Mouse (Mus musculus) urinary bladder, postnatal 10 days (tissue): Measurements from ENCODE around the gene Pnpo.

Experiments
- DNase-seq: peaks from one replicate; pipeline ENCODE4 v3.0.0; 2022; ENCODE audit warnings: low spot score

The Pnpo gene

DNA sequence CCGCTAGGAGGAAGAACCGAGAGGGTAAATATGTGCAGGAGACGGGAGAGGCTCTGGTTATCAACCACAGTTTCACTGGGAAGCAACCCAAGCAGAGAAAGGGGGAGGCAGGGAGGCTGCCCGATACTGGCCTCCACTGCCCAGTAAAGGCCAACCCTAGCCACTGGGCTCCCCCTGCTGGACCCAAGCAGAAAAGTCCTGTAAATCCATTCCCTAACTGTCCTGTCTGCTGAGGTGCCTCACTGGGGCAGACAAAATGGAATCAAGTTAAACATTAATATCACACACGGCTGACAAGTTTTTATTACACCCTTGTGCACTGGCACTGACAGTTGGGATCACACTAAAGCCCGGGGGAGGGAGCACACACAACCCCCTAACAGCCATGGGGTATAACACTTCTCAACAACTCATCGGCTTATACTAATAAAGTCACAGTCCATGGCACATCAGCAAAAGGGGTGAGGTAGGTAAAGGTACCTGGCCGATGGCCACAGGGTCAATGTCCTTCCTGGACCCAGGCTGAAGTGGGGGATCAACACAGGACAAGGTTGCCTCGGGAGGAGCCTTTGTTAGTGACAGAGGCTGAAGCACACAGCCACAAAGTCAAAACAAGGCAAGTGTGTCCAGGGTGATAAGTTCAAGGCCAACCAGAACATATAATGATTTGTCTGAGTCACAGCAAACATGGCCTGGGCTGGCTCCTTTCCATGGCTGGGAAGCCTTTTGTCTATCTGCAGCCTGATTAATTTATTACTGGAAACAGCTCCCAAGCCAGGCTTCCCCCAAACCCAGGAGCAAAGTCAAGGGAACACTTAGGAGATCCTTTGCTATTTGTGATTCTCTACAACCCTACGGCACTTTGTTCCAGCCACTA is 6.0 kb downstream of the Pnpo start:
- no peak for DNase-seq

DNA sequence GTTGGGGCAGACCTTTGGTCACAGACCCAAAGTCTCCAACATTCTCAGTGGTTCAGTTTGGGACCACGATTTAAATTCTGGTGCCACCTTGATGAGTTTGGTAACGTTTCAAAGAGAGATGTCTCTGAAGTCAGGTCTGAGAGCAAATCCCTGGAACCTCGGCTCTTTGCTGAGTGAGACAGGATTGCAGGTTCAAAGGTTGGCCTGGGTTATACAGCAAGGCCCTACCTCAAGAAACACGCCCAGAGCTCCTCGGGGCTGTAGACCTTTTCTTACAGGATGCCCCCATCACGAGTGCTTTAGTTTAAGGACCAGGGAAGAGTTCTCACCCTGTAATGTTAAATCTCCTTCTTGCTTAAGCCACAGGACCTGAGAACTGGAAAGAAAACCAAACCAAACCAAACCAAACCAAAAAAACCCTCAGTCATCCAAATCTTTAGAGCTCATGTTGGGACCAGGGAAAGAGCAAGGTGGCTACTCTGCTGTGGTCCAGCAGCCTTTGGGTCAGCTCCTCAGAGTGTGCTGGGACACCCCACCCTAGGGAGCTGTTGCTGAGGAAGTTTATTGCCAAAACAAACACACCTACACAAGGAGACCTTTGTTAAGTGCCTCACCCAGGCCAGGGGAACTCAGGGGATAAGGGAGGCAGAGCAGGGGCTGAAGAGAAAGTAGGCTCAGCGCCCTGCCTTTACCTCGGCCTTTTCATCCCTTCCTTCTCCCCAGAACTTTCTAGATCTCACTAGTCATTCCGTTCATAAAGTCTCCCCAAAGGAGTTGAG is 7.7 kb downstream of the Pnpo start:
- no peak for DNase-seq

DNA sequence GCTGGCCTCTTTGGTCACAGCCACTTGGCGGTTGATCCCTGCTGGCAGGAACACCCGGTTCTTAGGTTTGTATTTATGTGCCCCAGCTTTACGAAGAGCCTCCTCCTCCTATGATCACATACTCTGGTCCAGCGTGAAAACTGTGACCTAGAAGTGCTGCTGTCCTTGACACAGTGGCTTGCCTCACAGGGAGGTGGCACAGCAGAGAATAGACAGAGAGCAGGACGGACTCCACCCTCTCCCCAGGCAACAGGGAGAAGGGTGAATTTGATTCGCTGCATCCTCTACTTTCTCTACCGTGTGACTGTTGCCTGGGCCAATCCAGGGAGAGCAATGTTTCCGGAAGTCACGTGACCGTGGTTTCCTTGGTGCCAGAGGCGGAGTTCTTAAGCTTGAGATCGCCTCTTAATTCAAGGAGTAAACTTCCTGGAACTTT is 8.8 kb downstream of the Pnpo start:
- no peak for DNase-seq

DNA sequence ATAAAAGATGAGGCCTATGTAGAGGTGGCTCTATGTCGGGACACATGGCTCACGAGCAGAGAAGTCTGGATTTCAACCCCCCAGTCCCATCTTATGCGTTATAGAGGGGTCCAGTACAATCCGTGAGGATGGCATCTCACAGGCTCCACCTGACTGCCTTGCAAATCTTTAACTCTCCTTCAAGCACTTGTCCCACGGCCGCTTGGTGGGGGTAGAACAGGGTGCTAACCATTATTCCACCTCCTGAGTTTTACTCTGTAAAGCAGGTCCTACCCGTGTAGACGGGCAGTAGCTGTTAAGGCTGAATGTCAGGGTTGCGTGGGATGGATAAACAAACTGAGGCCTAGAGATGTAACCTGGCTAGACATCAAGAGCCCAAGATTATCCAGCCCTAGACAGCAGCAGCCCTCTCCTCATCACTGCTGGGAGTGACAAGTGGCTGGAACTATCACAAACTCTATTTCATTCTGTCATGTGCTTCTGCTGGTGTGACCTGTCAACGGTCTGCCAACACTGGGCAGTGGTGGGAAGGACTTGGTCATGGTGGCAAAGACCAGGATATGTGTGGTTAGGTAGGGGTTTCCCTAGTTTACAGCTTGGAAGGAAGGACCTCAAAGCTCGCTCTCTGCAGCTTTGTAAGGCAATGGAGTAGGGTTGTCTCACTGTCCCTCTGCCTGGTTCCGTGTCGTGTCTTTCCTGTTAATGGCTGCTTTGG is 10.1 kb downstream of the Pnpo start:
- DNase-seq, result no peak

DNA sequence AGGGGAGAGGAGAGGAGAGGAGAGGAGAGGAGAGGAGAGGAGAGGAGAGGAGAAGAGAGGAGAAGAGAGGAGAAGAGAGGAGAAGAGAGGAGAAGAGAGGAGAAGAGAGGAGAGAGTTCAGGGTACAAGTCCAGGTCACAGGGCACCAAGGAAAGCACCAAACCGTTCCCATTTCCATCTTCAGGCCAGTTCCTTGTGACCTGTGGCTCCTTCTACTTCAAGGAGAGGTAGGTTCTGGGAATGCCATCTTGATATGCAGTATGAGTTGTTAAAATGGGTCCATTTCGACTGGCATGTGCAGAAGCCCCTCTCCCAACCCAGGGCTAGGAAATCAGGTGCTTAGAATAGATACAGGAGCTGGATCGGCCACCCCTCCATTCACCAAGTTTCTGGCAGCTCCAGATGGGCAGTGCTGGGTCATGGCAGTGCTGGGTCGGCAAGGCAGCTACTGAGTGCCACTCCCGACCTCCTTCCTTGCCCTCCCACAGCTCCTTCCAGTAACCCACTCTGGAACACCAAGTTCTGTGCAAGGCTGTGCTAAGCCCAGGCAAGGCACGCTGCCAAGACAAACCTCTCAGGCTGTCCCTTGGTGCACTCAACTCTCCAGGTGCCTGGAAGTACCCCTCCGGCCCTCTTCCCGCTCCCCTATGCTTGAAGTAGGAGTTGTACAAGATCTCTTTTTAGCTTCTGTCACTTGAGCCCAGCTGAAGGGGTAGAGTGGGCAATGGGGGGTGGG is 12.3 kb downstream of the Pnpo start:
- no peak for DNase-seq

DNA sequence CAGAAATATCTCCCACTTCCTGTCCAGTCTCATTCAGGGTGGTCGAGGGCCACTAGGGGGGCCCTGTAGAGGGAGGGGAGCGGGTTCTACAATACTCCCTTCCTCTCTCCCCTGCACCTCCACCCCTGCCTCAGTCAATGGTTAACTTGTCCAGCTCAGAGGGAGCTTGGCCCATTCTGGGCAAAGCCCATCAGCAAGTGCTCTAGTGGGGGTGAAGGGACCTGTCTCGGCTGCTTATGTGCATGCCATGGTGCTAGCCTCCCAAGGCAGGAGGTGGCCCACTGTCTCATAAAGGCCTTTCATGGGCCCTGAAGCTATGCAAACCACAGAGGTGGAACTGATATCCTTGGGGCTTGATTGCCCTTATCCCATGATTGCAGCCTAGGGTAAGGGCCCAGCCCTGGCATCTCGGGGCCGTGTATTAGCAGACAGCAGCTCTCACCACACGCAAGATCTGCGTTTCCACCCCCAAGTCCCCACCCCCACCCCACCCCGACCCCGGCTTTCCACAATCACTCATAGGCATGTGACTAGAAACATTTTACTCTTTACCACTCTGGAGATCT is 13.9 kb downstream of the Pnpo start:
- no peak for DNase-seq

DNA sequence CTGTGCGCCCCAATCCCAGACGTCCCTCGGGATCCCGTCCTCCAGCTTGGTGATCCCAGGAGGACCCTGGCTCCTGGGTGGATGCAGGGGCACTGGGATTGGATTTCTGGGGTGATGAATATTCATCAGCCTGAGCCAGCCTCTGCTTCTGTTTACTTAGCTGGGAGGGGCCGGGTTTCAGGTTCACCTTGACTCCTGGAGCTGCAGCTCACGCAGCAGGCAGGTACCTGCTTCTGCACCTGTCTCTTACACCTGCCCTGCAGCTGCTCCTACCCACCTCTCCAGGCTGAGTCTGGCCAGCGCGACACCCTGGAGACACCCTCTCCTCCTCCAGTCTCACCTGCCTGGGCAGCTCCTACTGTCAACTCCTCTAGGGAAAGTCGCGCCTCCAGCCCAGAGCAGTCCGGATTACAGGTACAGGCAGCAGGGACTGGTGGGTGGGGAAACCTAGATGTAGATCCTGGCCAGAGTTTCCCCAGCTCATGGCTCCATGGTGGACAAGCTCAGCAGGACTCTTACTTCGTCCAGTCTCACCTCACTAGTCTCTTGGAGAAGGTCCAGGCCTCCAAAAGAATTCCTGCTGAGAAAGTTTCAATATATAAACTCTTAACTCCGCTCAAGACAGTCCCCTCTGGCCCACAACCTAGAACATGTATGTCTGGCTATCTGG is 14.6 kb downstream of the Pnpo start:
- no peak for DNase-seq

DNA sequence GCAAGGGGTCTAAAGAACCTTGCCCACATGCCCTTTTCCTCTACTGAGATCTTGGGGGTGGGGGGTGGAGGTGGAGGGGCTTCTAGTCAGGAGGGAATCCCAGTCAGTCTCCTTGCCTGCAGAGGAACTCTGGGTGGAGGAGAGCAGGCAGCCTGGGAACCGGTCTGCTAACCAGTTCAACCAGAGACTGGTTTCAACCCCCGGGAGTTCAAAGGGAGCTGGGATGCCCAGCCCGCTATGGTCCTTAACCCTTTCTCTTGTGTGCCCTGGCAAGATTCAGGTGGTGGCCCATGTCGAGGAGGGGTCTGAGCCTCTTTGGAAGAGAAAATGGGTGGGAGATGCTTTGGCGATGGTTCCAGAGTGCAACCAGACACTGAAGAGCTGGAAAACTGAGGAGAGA is 15.1 kb downstream of the Pnpo start:
- DNase-seq, result no peak

DNA sequence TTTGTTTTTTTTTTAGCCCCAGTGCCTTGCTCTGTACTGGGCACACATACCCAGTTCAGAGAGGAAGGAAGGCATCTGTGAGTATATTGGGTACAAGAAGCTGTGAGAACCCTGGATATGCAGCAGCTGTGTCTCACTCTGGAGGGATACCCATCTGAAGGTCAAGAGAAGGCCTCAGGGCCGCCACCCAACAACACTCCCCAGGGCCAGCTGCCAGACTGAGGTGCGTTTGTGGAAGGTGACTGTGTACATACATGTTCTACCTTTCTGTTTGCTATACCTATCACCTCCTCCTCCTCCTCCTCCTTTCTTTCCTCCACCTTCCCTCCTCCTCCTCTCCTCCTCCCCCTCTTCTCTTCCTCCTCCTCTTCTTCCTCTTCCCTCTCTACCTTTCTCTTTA is 15.7 kb downstream of the Pnpo start, which contains the start of gene Prr15l:
Gene Prr15l (plus strand): TSS at position 17 of the 400 bp plus-strand sequence.
- no peak for DNase-seq

DNA sequence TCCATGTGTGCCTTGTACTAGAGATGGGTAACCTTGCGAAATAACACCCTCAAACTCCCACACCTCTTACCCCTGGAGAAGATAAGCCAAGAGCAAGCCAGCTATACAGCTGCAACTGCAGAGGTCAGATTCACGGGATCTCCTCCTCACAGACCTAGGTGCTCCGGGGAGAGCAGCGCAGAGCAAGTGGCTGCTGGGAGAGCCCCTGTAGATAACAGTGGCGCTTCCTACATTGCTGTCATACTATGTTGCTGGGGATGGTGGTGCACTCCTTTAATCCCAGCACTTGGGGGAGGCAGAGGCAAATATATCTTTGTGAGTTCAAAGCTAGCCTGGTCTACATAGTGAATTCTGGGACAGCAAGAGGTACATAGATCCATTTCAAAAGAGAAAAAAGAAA is 17.2 kb downstream of the Pnpo start:
- no peak for DNase-seq

DNA sequence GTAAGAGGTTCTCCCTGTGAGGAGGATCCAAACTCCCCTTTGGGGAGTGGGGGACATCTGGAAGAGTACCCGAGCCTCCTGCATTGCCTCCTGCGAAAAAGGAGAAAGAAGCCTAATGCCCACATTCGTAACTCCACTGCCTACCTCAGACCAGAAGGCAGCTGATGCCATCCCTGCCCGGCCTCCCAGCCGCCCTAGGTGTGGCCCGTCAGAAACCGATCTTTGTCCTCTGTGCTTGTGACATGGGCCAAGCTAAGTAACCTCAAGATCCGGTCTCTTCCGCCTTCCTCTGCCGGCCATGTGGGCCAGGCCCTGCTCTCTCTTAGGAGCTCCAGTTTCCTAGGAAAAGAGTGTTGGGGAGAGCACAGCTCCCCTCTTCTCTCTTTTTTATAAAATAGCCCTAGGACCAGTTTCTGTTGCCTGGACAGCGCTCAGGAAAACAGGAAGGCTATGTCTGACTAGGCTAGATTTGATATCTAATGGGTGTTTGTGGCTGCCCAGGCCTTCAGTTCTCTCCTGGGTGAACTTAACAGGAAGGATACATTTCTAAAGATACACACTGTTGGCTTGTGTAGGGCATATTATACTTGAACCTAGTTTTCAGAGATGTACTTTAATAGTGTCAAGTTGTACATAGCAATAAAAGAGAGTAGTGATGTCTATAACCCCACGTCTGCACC is 18.2 kb downstream of the Pnpo start:
- no peak for DNase-seq

DNA sequence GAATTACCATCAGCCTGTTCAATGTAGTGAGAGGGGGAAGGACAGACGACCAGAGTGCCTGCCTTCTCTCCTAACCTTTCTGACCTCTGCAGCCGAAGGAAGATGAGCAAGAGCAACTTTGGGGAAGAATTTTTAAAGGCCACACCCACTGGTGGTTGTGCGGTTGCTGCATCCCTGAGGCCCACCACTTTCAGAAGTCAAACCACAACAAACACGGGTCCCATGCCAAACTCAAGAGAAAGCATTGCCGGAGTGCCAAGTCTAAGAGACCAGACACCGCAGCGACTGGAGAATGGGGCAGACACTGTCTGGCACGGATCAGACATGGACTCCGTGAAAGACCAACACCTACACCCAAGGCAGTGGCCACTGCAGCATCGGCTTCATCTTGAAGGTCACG is 18.9 kb downstream of the Pnpo start:
- no peak for DNase-seq

DNA sequence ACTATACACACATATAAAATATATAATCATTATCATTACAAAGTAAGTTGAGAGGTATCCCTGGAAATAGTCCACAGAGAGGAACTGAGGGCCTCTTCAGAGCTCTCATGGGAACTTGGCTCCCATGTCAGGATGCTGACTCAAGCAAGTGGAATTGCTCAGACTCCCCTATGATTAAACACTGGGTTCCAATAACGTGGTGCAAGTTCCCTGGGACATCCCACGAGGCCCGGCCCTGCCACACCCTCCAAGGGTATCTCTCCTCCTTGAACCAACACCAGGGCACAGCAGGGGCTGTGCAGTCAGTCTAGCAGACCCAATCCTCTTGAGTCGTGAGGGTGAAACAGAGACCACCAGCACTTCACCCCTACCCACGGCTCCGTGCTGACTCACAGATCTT is 24.8 kb downstream of the Pnpo start:
- DNase-seq, result no peak

DNA sequence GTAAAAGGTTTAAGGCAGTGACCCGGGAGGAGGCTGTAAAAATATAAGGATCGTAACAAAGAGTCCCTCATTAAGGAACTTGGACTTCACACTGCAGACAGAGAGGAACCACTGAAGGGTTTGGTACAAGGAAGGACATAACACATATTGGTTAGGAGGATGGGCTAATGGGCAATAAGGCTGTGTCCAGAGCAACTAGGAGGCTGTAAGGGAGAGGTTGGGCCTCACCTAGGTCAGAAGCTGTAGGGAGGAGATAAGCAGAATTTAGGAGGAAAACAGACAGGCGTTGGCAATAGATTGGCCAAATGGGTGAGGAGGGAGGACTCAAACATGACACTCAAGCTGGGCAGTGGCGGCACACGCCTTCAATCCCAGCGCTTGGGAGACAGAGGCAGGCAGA is 26.4 kb downstream of the Pnpo start:
- no peak for DNase-seq

DNA sequence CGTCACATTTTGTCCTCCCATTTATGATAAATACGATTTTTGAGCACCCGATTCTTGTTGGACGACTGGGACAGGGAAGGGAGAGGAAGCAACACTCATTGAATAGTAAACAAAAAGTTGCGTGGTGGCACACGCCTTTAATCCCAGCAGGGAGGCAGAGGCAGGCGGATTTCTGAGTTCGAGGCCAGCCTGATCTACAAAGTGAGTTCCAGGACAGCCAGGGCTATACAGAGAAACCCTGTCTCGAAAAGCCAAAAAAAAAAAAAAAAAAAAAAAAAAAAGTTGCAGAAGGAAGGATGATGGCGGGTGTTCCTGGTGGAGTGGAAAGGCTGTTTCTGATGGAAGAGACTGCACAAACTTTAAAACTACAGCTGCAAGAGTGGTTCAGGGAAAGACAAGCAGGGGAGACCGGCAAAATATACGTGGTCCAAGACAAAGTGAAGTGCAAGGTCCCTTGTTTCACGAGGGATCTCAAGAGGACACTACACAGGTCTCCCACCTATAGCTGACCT is 26.8 kb downstream of the Pnpo start:
- DNase-seq, result no peak

DNA sequence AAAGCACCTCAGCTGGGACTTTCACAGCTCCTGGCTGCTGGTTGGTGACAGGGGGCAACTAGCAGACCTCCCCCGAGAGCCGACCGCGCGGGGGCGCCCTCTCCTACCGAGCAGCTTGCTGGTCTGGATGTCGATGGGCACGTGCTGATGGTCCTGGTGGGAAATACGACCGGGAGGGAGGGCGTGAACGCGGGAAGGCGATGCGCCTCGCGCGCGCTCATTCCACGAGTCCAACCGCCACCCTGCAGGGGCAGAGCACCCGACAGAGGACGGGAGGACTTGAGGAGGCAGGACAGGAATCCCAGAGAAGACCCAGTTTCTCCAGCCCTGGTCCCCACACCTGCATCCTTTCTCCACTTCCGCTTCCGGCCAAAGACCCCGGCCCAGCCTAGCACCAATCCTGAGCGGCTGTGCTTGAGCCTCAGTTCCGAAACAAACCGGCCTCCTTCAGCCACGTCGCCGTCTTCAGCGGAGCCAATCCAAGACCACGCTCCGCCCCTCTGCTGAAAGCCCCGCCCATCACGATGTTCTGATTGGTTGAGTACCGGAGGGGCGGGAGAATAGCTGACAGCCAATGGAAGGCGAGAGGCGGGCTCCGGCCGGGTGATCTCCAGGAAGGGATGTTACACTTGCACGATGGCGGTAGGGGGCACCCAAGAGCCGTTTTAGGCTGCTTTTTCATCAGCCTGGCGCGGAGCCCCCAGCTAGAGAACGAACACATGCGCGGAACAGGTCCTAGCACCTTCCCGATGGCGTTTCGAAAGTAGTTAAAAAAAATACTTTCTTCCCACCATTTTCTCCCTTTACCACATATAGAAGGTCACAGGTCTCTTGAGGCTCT is 27.5 kb downstream of the Pnpo start, which contains the start of gene Cdk5rap3:
Gene Cdk5rap3 (minus strand): TSS at position 453 of the 841 bp plus-strand sequence.
- peak; percentile 97 for DNase-seq

DNA sequence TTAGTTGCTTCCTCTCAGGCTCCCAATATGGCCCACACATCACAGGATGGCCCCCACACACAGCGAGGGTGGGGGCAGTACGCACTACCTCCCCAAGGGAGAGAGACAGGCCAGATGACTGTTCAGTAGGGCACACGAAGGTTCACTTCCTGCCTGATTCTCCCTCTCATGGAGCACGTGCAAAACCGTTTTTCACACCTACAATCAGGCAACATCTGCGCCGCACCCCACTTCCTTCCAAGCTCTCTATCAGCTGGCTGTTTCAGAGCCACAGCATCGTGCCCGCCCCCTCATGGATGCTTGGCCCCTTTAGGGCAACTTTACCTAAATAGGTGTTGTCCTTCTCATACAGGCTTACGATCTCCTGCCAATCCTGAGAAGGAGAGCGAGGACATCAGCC is 31.1 kb downstream of the Pnpo start:
- DNase-seq, result no peak

DNA sequence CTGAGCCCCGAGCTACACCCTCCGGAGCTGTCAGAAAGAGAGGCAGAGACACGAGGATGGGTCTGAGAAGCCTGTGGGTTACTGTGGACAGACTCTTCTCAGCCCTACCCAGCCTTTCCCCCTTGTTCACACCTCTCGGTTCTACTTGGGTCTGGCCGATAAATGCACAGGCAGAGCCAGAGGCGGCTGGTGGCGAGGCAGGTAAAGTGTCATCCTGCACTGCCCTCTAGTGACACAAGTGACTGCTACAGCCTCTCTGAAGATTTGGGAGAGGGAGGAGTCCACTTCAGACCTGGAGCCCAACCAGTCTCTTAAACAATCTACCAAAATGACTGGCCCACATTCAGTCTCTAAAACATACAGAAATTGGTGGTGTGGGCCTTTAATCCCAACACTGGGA is 33.8 kb downstream of the Pnpo start:
- DNase-seq, result no peak

DNA sequence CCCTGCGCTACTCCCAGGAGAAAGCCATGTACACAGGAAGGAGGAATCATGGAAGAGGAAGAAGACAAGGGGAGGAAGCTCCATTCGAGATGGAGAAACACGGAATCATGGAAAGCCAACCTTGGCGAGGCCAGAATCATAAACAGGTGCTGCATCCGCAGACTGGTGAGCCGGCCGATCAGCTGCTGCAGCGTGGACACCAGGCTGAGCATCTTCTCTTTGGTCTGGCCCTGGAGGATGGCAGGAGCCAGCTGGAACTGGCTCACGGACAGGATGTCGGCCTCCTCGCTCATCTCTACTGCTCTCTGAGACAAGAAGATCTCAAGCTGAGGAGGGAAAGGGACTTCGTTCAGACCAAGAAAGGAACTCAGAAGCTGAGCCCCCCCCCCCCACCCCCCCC is 35.2 kb downstream of the Pnpo start:
- no peak for DNase-seq
